Mouse (Mus musculus) cerebellum, adult 2 months (tissue): ENCODE measurements around the gene Sec16b.

Experiments
- CTCF ChIP-seq: fragments of 200-500 bp; IDR thresholded peaks from 2 replicates; pipeline ENCODE4 v1.5.1; 2011; ENCODE audit warnings: low read depth, mild to moderate bottlenecking, control low read depth, low read length, moderate library complexity, borderline replicate concordance; ENCODE audit not compliant: insufficient read depth
- POLR2A ChIP-seq: fragments of 200-500 bp; IDR thresholded peaks from 2 replicates; pipeline ENCODE4 v1.6.1; 2011; ENCODE audit warnings: low read length, control low read depth, borderline replicate concordance; ENCODE audit not compliant: insufficient read depth

GRCm38 (mm10) chr1:157501352-157501945, 5.1 kb upstream of the Sec16b start:
- TF ChIP-seq CTCF (no peak), POLR2A (no peak)
